ENCODE assay signal across 22 mouse cellular contexts in the genomic region with DNA sequence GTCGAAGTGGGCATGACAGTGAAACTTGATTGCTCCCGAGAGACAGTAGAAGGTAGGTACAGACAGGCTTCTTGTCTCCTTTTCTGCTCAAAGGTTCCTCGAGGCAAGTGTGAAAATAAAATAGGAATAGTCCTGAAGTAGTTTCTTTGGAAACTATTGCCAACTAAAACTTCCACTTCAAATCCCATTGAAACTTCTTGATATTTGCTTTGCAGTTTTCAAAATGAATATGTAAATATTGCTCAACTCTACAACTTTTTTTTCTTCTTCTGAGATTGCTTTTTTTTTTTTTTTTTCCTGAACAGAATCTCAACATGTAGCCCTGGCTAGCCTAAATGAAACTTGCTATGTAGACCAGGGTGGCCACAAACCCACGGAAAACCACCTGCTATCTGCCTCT. TPM values are rescaled to one million over a fixed set of nuclear protein-coding genes. Genes with fewer than 3 reads are reported as not detected.
A peak's percentile ranks its signal among the peaks of the same experiment; 100 is the strongest.
DNase-seq lines count a peak whose midpoint lies in the region; ATAC-seq and TF ChIP-seq lines count a peak whose summit lies in the region.
"Had no signal": no experiment of that assay in that cellular context is flagged by ENCODE, and none has a peak within 500 bp of the region (broad histone marks: within the 10 kb centered on the region; RNA-seq: fewer than 3 reads in every experiment).

No protein-coding gene starts in this region.

- no peak overlapping the region for H3K4me2 ChIP-seq in lung, embryonic 16.5 days (ENCODE audit: low read depth, low read length)
- H3K4me2 ChIP-seq in CH12.LX (ENCODE audit: insufficient read depth, low read depth, poor library complexity, severe bottlenecking) = no peak overlapping the region
- H3K4me2 ChIP-seq: embryonic facial prominence, embryonic 12.5 days; forebrain, embryonic 13.5 days; forebrain, embryonic 15.5 days had no signal

- no peak overlapping the region for H3K4me3 ChIP-seq in lung, embryonic 16.5 days (ENCODE audit: low read length)
- no peak overlapping the region for H3K4me3 ChIP-seq in lung, adult 2 months (replicated peaks; ENCODE audit: extremely low read depth, low read depth, low read length)
- H3K4me3 ChIP-seq in CH12.LX (replicated peaks in 1 of 3; ENCODE audit: low read depth in 2 of 3, low read length in 2 of 3, poor library complexity in 1 of 3) = no peak overlapping the region
- H3K4me3 ChIP-seq: embryonic facial prominence, embryonic 10.5 days; embryonic facial prominence, embryonic 12.5 days; forebrain, embryonic 13.5 days; forebrain, embryonic 15.5 days had no signal

- H3K4me1 ChIP-seq in lung, embryonic 16.5 days (replicated peaks; ENCODE audit: control insufficient read depth, insufficient read depth, low read length) = peaks cover 8% of the 10 kb centered on the region; the same call in 1 of the 2 replicates
- no peaks in the 10 kb centered on the region; the same call in 1 of the 2 replicates for H3K4me1 ChIP-seq in lung, adult 2 months (ENCODE audit: control insufficient read depth, insufficient read depth, low read length)
- H3K4me1 ChIP-seq in CH12.LX (ENCODE audit: control insufficient read depth in 1 of 2, insufficient read depth in 2 of 2) = no peaks in the 10 kb centered on the region
- H3K4me1 ChIP-seq: embryonic facial prominence, embryonic 10.5 days; embryonic facial prominence, embryonic 12.5 days; forebrain, embryonic 13.5 days; forebrain, embryonic 15.5 days had no signal

- dilution Hi-C loops in CH12.LX (cut with MboI; ENCODE audit: extremely low pct_ligation_motif_present, extremely low pct_unique_long_range_greater_than_20kb, low sequenced_read_pairs) = no loop called here

- H3K27ac ChIP-seq in lung, embryonic 16.5 days (ENCODE audit: low read length) = peak overlapping the region; percentile 39
- H3K27ac ChIP-seq in CH12.LX (ENCODE audit: insufficient read depth, low read depth) = no peak overlapping the region
- H3K27ac ChIP-seq: embryonic facial prominence, embryonic 10.5 days; embryonic facial prominence, embryonic 12.5 days; forebrain, embryonic 13.5 days; forebrain, embryonic 15.5 days had no signal

- H3K79me2 ChIP-seq in CH12.LX (replicated peaks; ENCODE audit: control insufficient read depth, extremely low read depth, insufficient read depth, poor library complexity, severe bottlenecking) = no peaks in the 10 kb centered on the region

- no peak for TF ChIP-seq CTCF in lung, adult 2 months (IDR thresholded peaks at IDR 0.05; ENCODE audit: insufficient read depth, low read length)
- TF ChIP-seq CTCF in CH12.LX (conservative IDR thresholded peaks at IDR 0.05 in 1 of 2, IDR thresholded peaks at IDR 0.05 in 1 of 2; ENCODE audit: low read depth in 2 of 2, low read length in 2 of 2) = no peak

- 51% methylated on average over 4 of the region's 4 CpGs for WGBS in lung, embryonic 16.5 days
- 43% methylated on average over 4 of the region's 4 CpGs for WGBS in lung, adult 2 months

- no peaks in the 10 kb centered on the region for H3K36me3 ChIP-seq in lung, embryonic 16.5 days (ENCODE audit: control insufficient read depth, insufficient read depth, low read length)
- H3K36me3 ChIP-seq in CH12.LX (replicated peaks in 1 of 2; ENCODE audit: control insufficient read depth in 1 of 2, insufficient read depth in 1 of 2, low read length in 1 of 2) = no peaks in the 10 kb centered on the region
- H3K36me3 ChIP-seq: embryonic facial prominence, embryonic 10.5 days; embryonic facial prominence, embryonic 12.5 days; forebrain, embryonic 15.5 days; G1E had no signal

- TF ChIP-seq POLR2A in lung, adult 2 months (IDR thresholded peaks at IDR 0.05; ENCODE audit: borderline replicate concordance, extremely low read depth, low read depth, low read length) = no peak
- no peak for TF ChIP-seq POLR2A in CH12.LX (IDR thresholded peaks at IDR 0.05; ENCODE audit: low read depth, low read length)

- no peaks in the 10 kb centered on the region for H3K9me3 ChIP-seq in lung, embryonic 16.5 days (ENCODE audit: control insufficient read depth, low read length)
- H3K9me3 ChIP-seq in CH12.LX (replicated peaks; ENCODE audit: low read length) = no peaks in the 10 kb centered on the region
- H3K9me3 ChIP-seq: embryonic facial prominence, embryonic 10.5 days; embryonic facial prominence, embryonic 12.5 days; forebrain, embryonic 13.5 days; forebrain, embryonic 15.5 days had no signal

- no peak for DNase-seq in lung, postnatal 4 days
- DNase-seq in lung, postnatal 25 days (ENCODE audit: low spot score) = peak; percentile 64
- no peak for DNase-seq in lung, adult 2 months
- no peak for DNase-seq in CH12.LX (ENCODE audit: extremely low read depth)
- DNase-seq in urinary bladder, postnatal 25 days (ENCODE audit: low spot score) = no peak
- DNase-seq: adrenal gland, adult 8-10 months; adrenal gland, postnatal 14 days; adrenal gland, postnatal 36 days; cerebellum, adult 11-12 months; cerebellum, adult 2 months; cerebellum, adult 9-10 months; cerebellum, postnatal 10 days; cerebellum, postnatal 25 days had no signal

- in situ Hi-C loops in CH12.LX (cut with MboI; ENCODE audit: low pct_ligation_motif_present, low pct_unique_long_range_greater_than_20kb, low sequenced_read_pairs) = no loop called here

- no peak overlapping the region for H3K9ac ChIP-seq in lung, embryonic 16.5 days (ENCODE audit: low read length)
- H3K9ac ChIP-seq in CH12.LX (ENCODE audit: insufficient read depth, low read depth) = no peak overlapping the region
- H3K9ac ChIP-seq: embryonic facial prominence, embryonic 12.5 days; forebrain, embryonic 13.5 days; forebrain, embryonic 15.5 days had no signal

- H3K27me3 ChIP-seq in lung, embryonic 16.5 days (ENCODE audit: control insufficient read depth, insufficient read depth, low read depth, low read length) = no peaks in the 10 kb centered on the region
- H3K27me3 ChIP-seq in CH12.LX (replicated peaks) = no peaks in the 10 kb centered on the region
- H3K27me3 ChIP-seq: embryonic facial prominence, embryonic 12.5 days; forebrain, embryonic 13.5 days; forebrain, embryonic 15.5 days; Patski had no signal

- no peak for TF ChIP-seq EP300 in CH12.LX (IDR thresholded peaks at IDR 0.05; ENCODE audit: low read length)

- ATAC-seq in lung, embryonic 16.5 days (ENCODE audit: low read depth) = peak; percentile 16; the same call in 1 of the 2 replicates
- ATAC-seq: activated CD4-positive, CD25-positive, alpha-beta regulatory T cell, adult 4 months; forebrain, embryonic 13.5 days; forebrain, embryonic 15.5 days; Patski had no signal

- no peak for TF ChIP-seq RAD21 in CH12.LX (IDR thresholded peaks at IDR 0.05; ENCODE audit: low read depth, low read length)

TF ChIP-seq in CH12.LX, 34 proteins besides CTCF, POLR2A, EP300 and RAD21:
- TF ChIP-seq GABPA (IDR thresholded peaks at IDR 0.05; ENCODE audit: insufficient replicate concordance, low read depth, low read length) (no peak), ZNF384 (IDR thresholded peaks at IDR 0.05; ENCODE audit: low read depth, low read length) (0 out of 2 replicates have a peak, but pooled peaks have one; percentile 20), USF1 (IDR thresholded peaks at IDR 0.05; ENCODE audit: low read depth, low read length) (no peak), ETS1 (conservative IDR thresholded peaks at IDR 0.05; ENCODE audit: low read depth, low read length) (no peak)

RNA-seq across cellular contexts. Expression of a gene that starts 21.4 kb away (rescaled TPM):
- polyA plus RNA-seq in lung, embryonic 16.5 days (2015; fragmentation: Nextera tagmentation; extraction: Ambion mirVana) = 48.9 and 51.5 TPM in 2 replicates
- 27.6 and 46.6 TPM in 2 replicates for polyA plus RNA-seq in lung, adult 2 months (2012; rRNA removed)
- not detected in 2 replicates for total RNA-seq in CH12.LX (2012; rRNA removed)
- not detected in 2 replicates for total RNA-seq in CH12.LX (2014; rRNA removed)
- 0.10 TPM in 1 of 2 replicates, not detected in the other for polyA plus RNA-seq in CH12.LX (2012; ENCODE audit: insufficient read length, low read depth)
- polyA plus RNA-seq: activated CD4-positive, CD25-positive, alpha-beta regulatory T cell, adult 4 months; C2C12; G1E had no signal

Comparison
In these comparisons a context has a peak if more than half of its experiments do, and no peak if none do; other contexts are left out.
1. RNA of a gene that starts 21.4 kb away (polyA plus RNA-seq): 48.9 to 51.5 TPM in lung, embryonic 16.5 days and 27.6 to 46.6 TPM in lung, adult 2 months; 0.10 TPM in CH12.LX; every median in the first group is over 10 times any median in the second.